Mouse (Mus musculus): ENCODE results near the gene Gm38655. TPM values are rescaled to one million over a fixed set of nuclear protein-coding genes. Genes with fewer than 3 reads are reported as not detected.
A peak's percentile ranks its signal among the peaks of the same experiment; 100 is the strongest.
"Not testable (repeated sequence)": the region's sequence is repeated elsewhere in the genome, so short reads cannot be mapped to it uniquely, and the experiment has no call there.

Gene Gm38655
- total RNA-seq, 1 experiment from 2014 or later: not detected

DNA sequence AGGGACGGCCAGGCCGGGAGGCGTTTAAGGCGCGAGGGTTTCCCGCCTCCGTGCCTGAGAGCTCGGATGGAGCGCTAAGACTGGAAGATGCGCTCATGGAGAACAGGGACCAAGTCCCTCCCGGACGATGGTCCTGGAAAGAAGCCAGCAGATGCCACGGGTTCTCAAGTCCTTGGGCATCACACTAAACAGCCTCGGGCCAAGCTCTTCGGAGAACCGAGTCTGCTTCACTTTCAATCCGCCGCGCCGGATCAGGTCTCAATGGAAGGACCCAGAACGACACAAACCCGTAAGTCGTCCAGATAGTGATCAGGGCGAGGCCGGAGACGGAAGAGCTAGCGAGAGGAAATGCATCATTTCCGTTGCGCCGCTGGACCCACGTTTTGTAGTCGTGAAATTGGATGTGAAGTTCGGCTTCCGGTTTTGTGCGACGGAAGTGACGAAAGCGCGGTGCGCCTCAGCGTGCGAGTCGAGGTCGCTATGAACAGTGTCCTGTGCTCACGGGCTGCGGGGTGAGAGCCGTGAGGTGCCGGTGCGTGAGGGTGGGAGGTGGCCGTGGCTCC lies 8.9 kb upstream of the Gm38655 start, which contains the start of gene BC003965:
Gene BC003965 (plus strand): TSS at position 426 of the 563 bp plus-strand sequence.
- peak; percentile 93 for ATAC-seq (replicated peaks; ENCODE audit: insufficient number of reproducible peaks, low FRiP score, low TSS enrichment, poor library complexity, severe bottlenecking)

- no peak for ATAC-seq (replicated peaks; ENCODE audit: insufficient number of reproducible peaks, low FRiP score, low TSS enrichment, poor library complexity, severe bottlenecking)
Observed at GRCm38 (mm10) chr17:25183232-25183631, 8.0 kb upstream of the Gm38655 start.

- no peak for ATAC-seq (replicated peaks; ENCODE audit: insufficient number of reproducible peaks, low FRiP score, low TSS enrichment, poor library complexity, severe bottlenecking)
Observed at GRCm38 (mm10) chr17:25172558-25172957, 2.7 kb downstream of the Gm38655 start.

DNA sequence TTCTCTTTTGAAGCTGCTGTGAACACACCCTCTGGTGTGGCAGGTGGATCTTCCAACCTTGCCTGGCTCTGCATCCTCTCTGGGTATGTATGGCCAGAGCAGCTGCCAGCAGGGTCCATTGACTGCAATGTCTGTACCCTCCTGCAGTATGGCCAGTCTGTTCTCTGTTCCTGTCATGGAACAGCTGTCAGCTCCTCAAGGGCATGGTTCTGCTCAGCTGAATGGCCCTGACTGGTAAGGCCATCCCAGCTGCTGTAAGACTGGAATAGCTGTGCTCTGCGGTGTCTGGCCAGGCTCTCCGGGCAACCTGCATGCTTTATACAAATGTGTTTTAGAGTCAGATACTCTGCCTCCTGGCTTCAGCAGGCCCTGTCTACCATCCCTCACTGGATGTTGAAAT lies 5.6 kb downstream of the Gm38655 start:
- no peak for ATAC-seq (replicated peaks; ENCODE audit: insufficient number of reproducible peaks, low FRiP score, low TSS enrichment, poor library complexity, severe bottlenecking)

GRCm38 (mm10) chr17:25165970-25166671 lies 9.2 kb downstream of the Gm38655 start:
- ATAC-seq (replicated peaks; ENCODE audit: insufficient number of reproducible peaks, low FRiP score, low TSS enrichment, poor library complexity, severe bottlenecking): no peak

- ATAC-seq (replicated peaks; ENCODE audit: insufficient number of reproducible peaks, low FRiP score, low TSS enrichment, poor library complexity, severe bottlenecking): no peak
Observed at GRCm38 (mm10) chr17:25164770-25165169, 10.5 kb downstream of the Gm38655 start.

- ATAC-seq (replicated peaks; ENCODE audit: insufficient number of reproducible peaks, low FRiP score, low TSS enrichment, poor library complexity, severe bottlenecking): no peak
Observed at GRCm38 (mm10) chr17:25163387-25163786, 11.9 kb downstream of the Gm38655 start.

DNA sequence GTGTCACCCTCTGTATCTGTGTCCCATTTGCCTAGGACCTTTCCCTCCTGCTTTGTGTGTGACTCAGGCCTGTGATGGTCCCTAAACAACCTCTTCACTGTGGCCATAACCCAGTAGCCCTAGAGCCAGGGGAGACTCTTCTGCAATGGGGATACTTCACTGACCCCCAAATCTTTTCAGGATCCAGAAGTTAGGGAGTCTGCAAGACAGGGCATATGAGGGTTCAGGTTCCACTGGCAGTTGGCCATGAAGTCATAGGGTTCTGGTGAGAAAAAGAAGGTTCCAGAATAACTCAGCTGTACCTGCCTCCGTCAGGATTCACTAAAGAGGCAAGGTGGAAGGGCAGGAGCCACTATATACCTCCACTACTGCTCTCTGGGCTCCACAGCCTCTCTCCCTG lies 13.1 kb downstream of the Gm38655 start, which contains the start of gene Ccdc154:
Gene Ccdc154 (plus strand): TSS at position 301 of the 400 bp plus-strand sequence.
- no peak for ATAC-seq (replicated peaks; ENCODE audit: insufficient number of reproducible peaks, low FRiP score, low TSS enrichment, poor library complexity, severe bottlenecking)

- ATAC-seq (replicated peaks; ENCODE audit: insufficient number of reproducible peaks, low FRiP score, low TSS enrichment, poor library complexity, severe bottlenecking): no peak
Observed at GRCm38 (mm10) chr17:25139960-25140359, 35.3 kb downstream of the Gm38655 start.

DNA sequence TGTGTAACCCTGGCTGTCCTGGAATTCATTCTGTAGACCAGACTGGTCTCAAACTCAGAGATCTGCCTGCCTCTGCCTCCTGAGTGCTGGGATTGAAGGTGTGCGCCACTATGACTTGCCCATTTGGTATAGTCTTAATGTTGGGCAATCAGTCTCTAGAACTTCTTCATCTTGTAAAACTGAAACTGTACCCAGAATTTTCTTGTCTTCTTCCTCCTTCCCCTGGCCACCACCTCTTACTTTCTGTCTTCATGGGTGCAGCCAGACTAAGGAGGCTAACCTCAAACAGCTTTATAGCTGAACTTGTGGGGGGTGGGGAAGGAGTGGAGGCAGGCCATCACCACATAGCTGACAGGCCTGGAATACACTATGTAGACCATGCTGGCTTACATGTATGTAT lies 36.5 kb downstream of the Gm38655 start:
- ATAC-seq (replicated peaks; ENCODE audit: insufficient number of reproducible peaks, low FRiP score, low TSS enrichment, poor library complexity, severe bottlenecking): peak; percentile 29

- no peak for ATAC-seq (replicated peaks; ENCODE audit: insufficient number of reproducible peaks, low FRiP score, low TSS enrichment, poor library complexity, severe bottlenecking)
Observed at GRCm38 (mm10) chr17:25135622-25136021, 39.6 kb downstream of the Gm38655 start.

GRCm38 (mm10) chr17:25133275-25133698 lies 42.0 kb downstream of the Gm38655 start, which contains the start of gene Clcn7:
TSS of gene Clcn7 (plus strand) at chr17:25133391.
- ATAC-seq (replicated peaks; ENCODE audit: insufficient number of reproducible peaks, low FRiP score, low TSS enrichment, poor library complexity, severe bottlenecking): peak; percentile 97

- no peak for ATAC-seq (replicated peaks; ENCODE audit: insufficient number of reproducible peaks, low FRiP score, low TSS enrichment, poor library complexity, severe bottlenecking)
Observed at GRCm38 (mm10) chr17:25130060-25130459, 45.2 kb downstream of the Gm38655 start.

DNA sequence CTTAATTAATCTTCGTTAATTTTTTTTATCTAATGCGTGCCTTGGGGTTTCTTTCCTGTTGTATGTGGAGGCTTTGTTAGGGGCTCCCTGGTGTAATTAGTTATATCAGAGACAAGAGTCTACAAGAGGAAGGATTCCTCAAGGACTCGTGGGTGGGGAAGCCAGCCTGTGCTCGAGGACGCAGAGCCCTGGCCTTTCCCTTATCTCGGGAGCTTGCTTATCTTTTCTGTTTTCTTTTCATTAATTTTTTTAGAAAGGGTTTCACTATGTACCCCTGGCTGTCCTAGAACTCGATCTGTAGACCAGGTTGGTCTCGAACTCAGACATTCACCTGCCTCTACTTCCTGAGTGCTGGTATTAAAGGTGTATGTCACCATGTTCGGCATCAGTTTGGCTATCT lies 47.6 kb downstream of the Gm38655 start:
- no peak for ATAC-seq (replicated peaks; ENCODE audit: insufficient number of reproducible peaks, low FRiP score, low TSS enrichment, poor library complexity, severe bottlenecking)

GRCm38 (mm10) chr17:25127079-25127478 lies 48.2 kb downstream of the Gm38655 start:
- no peak for ATAC-seq (replicated peaks; ENCODE audit: insufficient number of reproducible peaks, low FRiP score, low TSS enrichment, poor library complexity, severe bottlenecking)

- not testable (repeated sequence) for ATAC-seq (replicated peaks; ENCODE audit: insufficient number of reproducible peaks, low FRiP score, low TSS enrichment, poor library complexity, severe bottlenecking)
Observed at GRCm38 (mm10) chr17:25125442-25126060, 49.7 kb downstream of the Gm38655 start.

DNA sequence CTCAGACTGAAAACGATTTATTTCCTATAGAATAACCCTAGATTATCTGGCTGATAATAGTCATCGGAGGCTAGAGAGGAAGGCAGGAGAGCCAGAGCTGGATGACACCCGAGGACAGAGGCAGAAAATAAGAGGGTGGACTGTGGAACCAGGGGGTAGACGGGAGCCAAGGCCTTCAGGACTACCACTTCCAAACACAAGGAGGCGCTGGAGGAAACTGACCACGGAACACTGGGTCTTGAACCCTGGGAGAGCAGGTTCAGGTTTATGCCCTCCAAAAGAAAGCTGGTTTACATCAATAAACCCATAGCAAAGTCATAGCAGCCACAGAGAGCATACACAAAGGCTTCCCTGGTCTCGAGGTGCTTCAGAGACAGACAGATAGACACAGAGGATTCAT lies 51.3 kb downstream of the Gm38655 start:
- ATAC-seq (replicated peaks; ENCODE audit: insufficient number of reproducible peaks, low FRiP score, low TSS enrichment, poor library complexity, severe bottlenecking): 0 out of 2 replicates have a peak, but pooled peaks have one; percentile 50
